15 mouse cellular contexts compared by ENCODE assay signal in the genomic region with DNA sequence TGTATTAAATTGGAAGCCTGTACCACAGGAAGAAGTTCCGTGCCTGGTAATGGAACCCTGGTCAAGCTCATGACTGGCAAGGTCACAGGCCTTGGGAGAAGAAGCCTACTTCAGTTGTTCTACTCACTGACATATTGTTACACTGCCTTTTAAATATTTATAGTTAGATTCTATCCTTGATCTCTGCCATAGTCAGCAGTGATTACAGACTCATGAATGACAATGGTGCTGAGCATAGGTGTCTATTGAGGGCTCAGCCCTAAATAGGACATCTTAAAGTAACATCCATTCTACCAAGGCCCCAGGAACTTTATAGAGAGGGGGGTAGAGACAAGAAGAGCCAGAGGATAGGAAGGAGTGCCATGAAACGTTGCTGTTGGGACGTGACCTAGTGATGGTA. TPM values are rescaled to one million over a fixed set of nuclear protein-coding genes. Genes with fewer than 3 reads are reported as not detected.
"Had no signal": no experiment of that assay in that cellular context is flagged by ENCODE, and none has a peak within 500 bp of the region (broad histone marks: within the 10 kb centered on the region; RNA-seq: fewer than 3 reads in every experiment).

No protein-coding gene starts in this region.

- H3K4me3 ChIP-seq: neural tube, embryonic 13.5 days; neural tube, embryonic 15.5 days; stomach, embryonic 15.5 days had no signal

- H3K27ac ChIP-seq: neural tube, embryonic 13.5 days; neural tube, embryonic 15.5 days; stomach, embryonic 15.5 days; stomach, postnatal 0 days had no signal

- DNase-seq: retina, postnatal 1 day; right cerebral cortex, postnatal 14 days; right cerebral cortex, postnatal 4 days; spleen, adult 18-20 months; thymus, adult 18-20 months; thymus, adult 2 months; thymus, postnatal 14 days; thymus, postnatal 25 days; thymus, postnatal 36 days; thymus, postnatal 4 days had no signal

RNA-seq across cellular contexts. Expression of a gene that starts 13.2 kb away (rescaled TPM):
- total RNA-seq: neutrophil, adult 5-6 weeks had no signal
